Mouse (Mus musculus): ENCODE measurements around the gene Il34.

Il34 gene

GRCm38 (mm10) chr8:110705391-110706287, 100.1 kb downstream of the Il34 start:
- no peak for DNase-seq

GRCm38 (mm10) chr8:110704103-110704502, 101.6 kb downstream of the Il34 start:
- DNase-seq: no peak

- DNase-seq: peak; percentile 90
Observed at GRCm38 (mm10) chr8:110703460-110704061, 102.2 kb downstream of the Il34 start.

GRCm38 (mm10) chr8:110702636-110703459, 102.9 kb downstream of the Il34 start:
- peak; percentile 96 for DNase-seq

- DNase-seq: peak; percentile 92
Observed at GRCm38 (mm10) chr8:110700561-110700960, 105.2 kb downstream of the Il34 start.

GRCm38 (mm10) chr8:110699501-110699900, 106.2 kb downstream of the Il34 start:
- peak; percentile 93 for DNase-seq

- no peak for DNase-seq
Observed at GRCm38 (mm10) chr8:110698098-110698497, 107.6 kb downstream of the Il34 start.

- DNase-seq: no peak
Observed at GRCm38 (mm10) chr8:110697571-110697970, 108.2 kb downstream of the Il34 start.

- no peak for DNase-seq
Observed at GRCm38 (mm10) chr8:110696051-110696450, 109.7 kb downstream of the Il34 start.

- DNase-seq: no peak
Observed at GRCm38 (mm10) chr8:110695431-110695830, 110.3 kb downstream of the Il34 start.

GRCm38 (mm10) chr8:110694826-110695225, 110.9 kb downstream of the Il34 start:
- no peak for DNase-seq

- DNase-seq: no peak
Observed at GRCm38 (mm10) chr8:110694226-110694625, 111.5 kb downstream of the Il34 start.

All from heart, adult 11 months (tissue).